Mouse (Mus musculus) neutrophil, adult 5-6 weeks (primary cell): Measurements from ENCODE around the gene Sycp2. TPM values are rescaled to one million over a fixed set of nuclear protein-coding genes. Genes with fewer than 3 reads are reported as not detected.
"Not testable (repeated sequence)": the region's sequence is repeated elsewhere in the genome, so short reads cannot be mapped to it uniquely, and the experiment has no call there.

Experiments
- ATAC-seq: fragments of 151-379, 151-347 bp; 2 replicates; pipeline ENCODE4 v1.8.0; 2017; ENCODE audit warnings: mild to moderate bottlenecking, moderate TSS enrichment; ENCODE audit not compliant: insufficient number of reproducible peaks, poor library complexity, low FRiP score, severe bottlenecking; ENCODE audit errors: extremely low read depth
- total RNA-seq: library from RNA; stranded (forward); fragments of 200-1000 nt; gene quantifications from 2 replicates; pipeline ENCODE4 v1.2.3, GENCODE M21; 2017

Sycp2 gene
- total RNA-seq, 1 experiment from 2014 or later = 51.7 TPM

GRCm38 (mm10) chr2:178415150-178415448, 7.6 kb upstream of the Sycp2 start:
- no peak for ATAC-seq

- peak; percentile 64 for ATAC-seq
These were observed 7.0 kb upstream of the Sycp2 start, which contains the start of the genes Ppp1r3d and Fam217b for GRCm38 (mm10) chr2:178414261-178415149. Gene Ppp1r3d (minus strand): TSS chr2:178414472. Gene Fam217b (plus strand): TSS chr2:178414524.

GRCm38 (mm10) chr2:178413481-178414260, 6.2 kb upstream of the Sycp2 start:
- ATAC-seq = no peak

GRCm38 (mm10) chr2:178413081-178413480, 5.6 kb upstream of the Sycp2 start:
- no peak for ATAC-seq

- no peak for ATAC-seq
These were observed 5.1 kb upstream of the Sycp2 start for GRCm38 (mm10) chr2:178412598-178412997.

GRCm38 (mm10) chr2:178410286-178410685, 2.8 kb upstream of the Sycp2 start:
- no peak for ATAC-seq

GRCm38 (mm10) chr2:178409024-178409423, 1.5 kb upstream of the Sycp2 start:
- ATAC-seq = peak; percentile 76

GRCm38 (mm10) chr2:178342597-178342996, 64.9 kb downstream of the Sycp2 start:
- ATAC-seq = no peak

- not testable (repeated sequence) for ATAC-seq
These were observed 65.4 kb downstream of the Sycp2 start for GRCm38 (mm10) chr2:178342105-178342504.

- ATAC-seq = no peak
These were observed 68.4 kb downstream of the Sycp2 start for GRCm38 (mm10) chr2:178339044-178339443.

GRCm38 (mm10) chr2:178337878-178338277, 69.6 kb downstream of the Sycp2 start:
- ATAC-seq = no peak

- ATAC-seq = no peak
These were observed 77.5 kb downstream of the Sycp2 start for GRCm38 (mm10) chr2:178329986-178330385.

- no peak for ATAC-seq
These were observed 77.9 kb downstream of the Sycp2 start for GRCm38 (mm10) chr2:178329551-178329950.

- no peak for ATAC-seq
These were observed 79.9 kb downstream of the Sycp2 start for GRCm38 (mm10) chr2:178327466-178328040.

- ATAC-seq = no peak
These were observed 80.6 kb downstream of the Sycp2 start for GRCm38 (mm10) chr2:178326750-178327465.

GRCm38 (mm10) chr2:178326067-178326466, 81.4 kb downstream of the Sycp2 start:
- ATAC-seq = no peak

- ATAC-seq = no peak
These were observed 82.7 kb downstream of the Sycp2 start for GRCm38 (mm10) chr2:178324818-178325217.

- ATAC-seq = no peak
These were observed 83.1 kb downstream of the Sycp2 start for GRCm38 (mm10) chr2:178324410-178324809.

GRCm38 (mm10) chr2:178321271-178321670, 86.2 kb downstream of the Sycp2 start:
- no peak for ATAC-seq
